ENCODE assay signal across 12 mouse cellular contexts in the genomic region with DNA sequence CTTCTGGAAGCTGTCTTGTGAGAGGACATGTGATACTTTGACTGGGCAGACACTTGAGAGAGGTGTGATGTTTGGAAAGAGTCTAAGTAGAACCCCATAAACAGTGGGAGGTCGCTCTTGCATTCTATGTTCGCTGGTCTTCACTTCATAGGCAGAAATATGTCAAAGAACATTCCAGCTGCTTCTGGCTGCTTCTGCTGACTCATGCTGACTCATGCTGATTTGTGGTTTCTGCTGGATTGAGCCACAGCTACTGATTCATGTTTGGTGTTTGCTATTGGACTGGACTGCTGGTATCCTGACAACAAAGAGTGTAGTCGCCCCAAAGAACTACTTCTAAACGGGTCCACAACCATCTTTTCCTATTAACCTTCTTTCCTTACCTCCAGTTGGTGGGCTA. TPM values are rescaled to one million over a fixed set of nuclear protein-coding genes. Genes with fewer than 3 reads are reported as not detected.
DNase-seq lines count a peak whose midpoint lies in the region; ATAC-seq and TF ChIP-seq lines count a peak whose summit lies in the region.
"Had no signal": no experiment of that assay in that cellular context is flagged by ENCODE, and none has a peak within 500 bp of the region (broad histone marks: within the 10 kb centered on the region; RNA-seq: fewer than 3 reads in every experiment).

No protein-coding gene starts in this region.

- intact Hi-C loops in gastrocnemius, postnatal 14 days (cut with DNase I; ENCODE audit: low total_unique reads): no loop called here

- CTCF ChIA-PET in Patski (lab: Charles Lee): interaction anchor here (1.0 kb wide), 1 partner anchor 16 kb away, joined by 3 read pairs; no protein-coding TSS in a partner anchor

- H3K9ac ChIP-seq in liver, embryonic 11.5 days (ENCODE audit: low read depth, low read length): no peak overlapping the region
- no peak overlapping the region for H3K9ac ChIP-seq in intestine, postnatal 0 days (ENCODE audit: low read depth, low read length)
- H3K9ac ChIP-seq in hindbrain, embryonic 16.5 days (ENCODE audit: low read depth, low read length): no peak overlapping the region
- H3K9ac ChIP-seq: limb, embryonic 13.5 days; midbrain, embryonic 12.5 days had no signal

- no peak overlapping the region for H3K4me2 ChIP-seq in liver, embryonic 11.5 days
- no peak overlapping the region for H3K4me2 ChIP-seq in intestine, postnatal 0 days (replicated peaks; ENCODE audit: low read depth)
- H3K4me2 ChIP-seq in hindbrain, embryonic 16.5 days (ENCODE audit: low read length): no peak overlapping the region
- H3K4me2 ChIP-seq: limb, embryonic 13.5 days; midbrain, embryonic 12.5 days had no signal

- no peaks in the 10 kb centered on the region for H3K36me3 ChIP-seq in liver, embryonic 11.5 days (ENCODE audit: control insufficient read depth, insufficient read depth, low read length)
- H3K36me3 ChIP-seq in intestine, postnatal 0 days (ENCODE audit: control insufficient read depth, insufficient read depth): no peaks in the 10 kb centered on the region
- no peaks in the 10 kb centered on the region for H3K36me3 ChIP-seq in hindbrain, embryonic 16.5 days (ENCODE audit: control insufficient read depth, insufficient read depth, low read length)
- H3K36me3 ChIP-seq: limb, embryonic 13.5 days; midbrain, embryonic 12.5 days had no signal

- POLR2A ChIA-PET in Patski (lab: Charles Lee): interaction anchor here (0.6 to 0.8 kb wide), 2 partner anchors 20 to 80 kb away, joined by 3 to 4 read pairs; partner anchors contain the start of gene Ivd

- 76% methylated on average over 4 of the region's 4 CpGs for WGBS in liver, embryonic 11.5 days
- WGBS in intestine, postnatal 0 days: 87% methylated on average over 4 of the region's 4 CpGs
- 91% methylated on average over 4 of the region's 4 CpGs for whole genome bisulfite sequencing in hindbrain, embryonic 16.5 days

- no peak for TF ChIP-seq CTCF in Patski (IDR thresholded peaks at IDR 0.05)
- TF ChIP-seq CTCF in intestine, postnatal 0 days (IDR thresholded peaks at IDR 0.05; ENCODE audit: low read depth): no peak

- H3K27ac ChIP-seq in liver, embryonic 11.5 days (ENCODE audit: low read depth, low read length): no peak overlapping the region
- H3K27ac ChIP-seq in intestine, postnatal 0 days (ENCODE audit: low read depth, low read length): no peak overlapping the region
- H3K27ac ChIP-seq in hindbrain, embryonic 16.5 days (ENCODE audit: low read depth, low read length): no peak overlapping the region
- H3K27ac ChIP-seq: limb, embryonic 13.5 days; midbrain, embryonic 12.5 days had no signal

- no peak overlapping the region for H3K4me3 ChIP-seq in liver, embryonic 11.5 days (ENCODE audit: low read depth, low read length)
- no peak overlapping the region for H3K4me3 ChIP-seq in intestine, postnatal 0 days (ENCODE audit: low read depth, low read length)
- no peak overlapping the region for H3K4me3 ChIP-seq in hindbrain, embryonic 16.5 days (ENCODE audit: low read length)
- H3K4me3 ChIP-seq: limb, embryonic 13.5 days; midbrain, embryonic 12.5 days had no signal

- H3K9me3 ChIP-seq in liver, embryonic 11.5 days (ENCODE audit: control insufficient read depth, low read length): no peaks in the 10 kb centered on the region
- H3K9me3 ChIP-seq in intestine, postnatal 0 days (ENCODE audit: control insufficient read depth): no peaks in the 10 kb centered on the region
- no peaks in the 10 kb centered on the region for H3K9me3 ChIP-seq in hindbrain, embryonic 16.5 days (ENCODE audit: control insufficient read depth, low read length)
- H3K9me3 ChIP-seq: midbrain, embryonic 12.5 days had no signal

- DNase-seq in liver (peak; percentile 90), Patski (ENCODE audit: low read depth, low spot score) (peak; percentile 86)
- DNase-seq in liver, embryonic 11.5 days (ENCODE audit: low spot score): no peak
- DNase-seq in c-Kit-positive CD71-positive TER-119-positive erythroid progenitor cells, embryonic 14.5 days (ENCODE audit: low spot score): peak; percentile 75
- peak; percentile 40 to 75 for DNase-seq in spleen, postnatal 10 days (ENCODE audit: low spot score in 2 of 2)
- DNase-seq in gastrocnemius, postnatal 14 days: no peak
- DNase-seq: thymus, postnatal 14 days had no signal

- H3K27me3 ChIP-seq in liver, embryonic 11.5 days (replicated peaks; ENCODE audit: control insufficient read depth, insufficient read depth, low read length): no peaks in the 10 kb centered on the region
- H3K27me3 ChIP-seq in Patski: no peaks in the 10 kb centered on the region
- H3K27me3 ChIP-seq in intestine, postnatal 0 days (replicated peaks; ENCODE audit: control insufficient read depth, insufficient read depth, low read length): no peaks in the 10 kb centered on the region
- no peaks in the 10 kb centered on the region for H3K27me3 ChIP-seq in hindbrain, embryonic 16.5 days (replicated peaks; ENCODE audit: control insufficient read depth, insufficient read depth, low read length)
- H3K27me3 ChIP-seq: limb, embryonic 13.5 days; midbrain, embryonic 12.5 days had no signal

- ATAC-seq in liver, embryonic 11.5 days (replicated peaks; ENCODE audit: low FRiP score): no peak
- peak; percentile 60 for ATAC-seq in Patski
- no peak for ATAC-seq in intestine, postnatal 0 days
- no peak for ATAC-seq in hindbrain, embryonic 16.5 days
- ATAC-seq: CD4-positive, CD25-positive, alpha-beta regulatory T cell, adult 4 months had no signal

- in situ Hi-C loops in Patski (cut with MboI; ENCODE audit: low pct_unique_long_range_greater_than_20kb): no loop called here

- H3K4me1 ChIP-seq in liver, embryonic 11.5 days (replicated peaks; ENCODE audit: control insufficient read depth, insufficient read depth, low read length): no peaks in the 10 kb centered on the region
- H3K4me1 ChIP-seq in intestine, postnatal 0 days (replicated peaks; ENCODE audit: control insufficient read depth, insufficient read depth, low read length): no peaks in the 10 kb centered on the region
- no peaks in the 10 kb centered on the region for H3K4me1 ChIP-seq in hindbrain, embryonic 16.5 days (ENCODE audit: control insufficient read depth, insufficient read depth, low read depth, low read length)
- H3K4me1 ChIP-seq: midbrain, embryonic 12.5 days had no signal

RNA-seq across cellular contexts. Expression of gene Ivd, which starts 20.0 kb away (rescaled TPM):
- polyA plus RNA-seq in liver, embryonic 11.5 days (2014; fragmentation: Nextera tagmentation; extraction: Ambion mirVana): 41.3 and 48.6 TPM in 2 replicates
- 36.8 TPM for polyA plus RNA-seq in Patski (2021)
- 13.4 and 14.2 TPM in 2 replicates for polyA plus RNA-seq in intestine, postnatal 0 days (2015; fragmentation: Nextera tagmentation; extraction: Ambion mirVana)
- polyA plus RNA-seq in hindbrain, embryonic 16.5 days (2015; fragmentation: Nextera tagmentation; extraction: Ambion mirVana): 52.2 and 56.1 TPM in 2 replicates
- 10 to 100 TPM; 68.8 to 85.3 TPM for total RNA-seq in gastrocnemius, postnatal 14 days (2021)

RNA-seq across cellular contexts. Expression of gene Knstrn, which starts 28.0 kb away (rescaled TPM):
- 127 TPM in 2 replicates for polyA plus RNA-seq in liver, embryonic 11.5 days (2014; fragmentation: Nextera tagmentation; extraction: Ambion mirVana)
- polyA plus RNA-seq in Patski (2021): 64.4 TPM
- polyA plus RNA-seq in intestine, postnatal 0 days (2015; fragmentation: Nextera tagmentation; extraction: Ambion mirVana): 21.9 and 26.4 TPM in 2 replicates
- 22.0 and 22.5 TPM in 2 replicates for polyA plus RNA-seq in hindbrain, embryonic 16.5 days (2015; fragmentation: Nextera tagmentation; extraction: Ambion mirVana)
- 1 to 10 TPM; 3.8 to 4.1 TPM for total RNA-seq in gastrocnemius, postnatal 14 days (2021)

RNA-seq across cellular contexts. Expression of gene Bahd1, which starts 58.4 kb away (rescaled TPM):
- polyA plus RNA-seq in liver, embryonic 11.5 days (2014; fragmentation: Nextera tagmentation; extraction: Ambion mirVana): 1.7 and 1.9 TPM in 2 replicates
- polyA plus RNA-seq in Patski (2021): 22.9 TPM
- 6.1 and 8.9 TPM in 2 replicates for polyA plus RNA-seq in intestine, postnatal 0 days (2015; fragmentation: Nextera tagmentation; extraction: Ambion mirVana)
- 6.2 and 6.5 TPM in 2 replicates for polyA plus RNA-seq in hindbrain, embryonic 16.5 days (2015; fragmentation: Nextera tagmentation; extraction: Ambion mirVana)
- 1 to 10 TPM; 4.9 to 5.0 TPM for total RNA-seq in gastrocnemius, postnatal 14 days (2021)

Comparison
In these comparisons a context has a peak if more than half of its experiments do, and no peak if none do; other contexts are left out.
1. DNase-seq: peak in liver (single experiment), Patski (single experiment), c-Kit-positive CD71-positive TER-119-positive erythroid progenitor cells, embryonic 14.5 days (single experiment) and spleen, postnatal 10 days (2 of 2); none in liver, embryonic 11.5 days (single experiment) and gastrocnemius, postnatal 14 days (single experiment).